Mouse (Mus musculus) liver, embryonic 12.5 days (tissue): Measurements from ENCODE around the gene Urod. TPM values are rescaled to one million over a fixed set of nuclear protein-coding genes. Genes with fewer than 3 reads are reported as not detected.

ENCODE experiments used
- ATAC-seq: fragments of 200-750 bp; cut with Nextera tagmentation; 2 replicates; pipeline ENCODE4 v1.8.0; 2017; ENCODE audit warnings: moderate number of reproducible peaks, mild to moderate bottlenecking, moderate library complexity
- H3K27ac ChIP-seq: fragments of 300-500 bp; sonication (generic); 2 replicates; pipeline ENCODE4 v1.5.1; 2016; ENCODE audit warnings: mild to moderate bottlenecking
- H3K27me3 ChIP-seq: fragments of 300-500 bp; sonication (generic); replicated peaks from 2 replicates; pipeline ENCODE4 v1.6.1; 2016; ENCODE audit warnings: mild to moderate bottlenecking, moderate library complexity
- H3K36me3 ChIP-seq: fragments of 300-500 bp; sonication (generic); 2 replicates; pipeline ENCODE4 v1.6.1; 2016; ENCODE audit warnings: mild to moderate bottlenecking, moderate library complexity
- H3K4me1 ChIP-seq: fragments of 300-500 bp; sonication (generic); 2 replicates; pipeline ENCODE4 v1.6.1; 2016
- H3K4me2 ChIP-seq: fragments of 300-500 bp; sonication (generic); 2 replicates; pipeline ENCODE4 v1.6.1; 2016; ENCODE audit warnings: mild to moderate bottlenecking, moderate library complexity
- H3K4me3 ChIP-seq: fragments of 300-500 bp; sonication (generic); 2 replicates; pipeline ENCODE4 v1.5.1; 2016; ENCODE audit warnings: mild to moderate bottlenecking, moderate library complexity
- H3K9ac ChIP-seq: fragments of 300-500 bp; sonication (generic); 2 replicates; pipeline ENCODE4 v1.6.1; 2016; ENCODE audit warnings: mild to moderate bottlenecking, moderate library complexity
- H3K9me3 ChIP-seq: fragments of 300-500 bp; sonication (generic); replicated peaks from 2 replicates; pipeline ENCODE4 v1.6.1; 2016; ENCODE audit warnings: mild to moderate bottlenecking, moderate library complexity
- WGBS: fragments of 180-500 bp; shearing (Covaris S2); methylation state at CpG from one replicate; pipeline ENCODE4 v1.1.7; 2016; ENCODE audit not compliant: insufficient replicate concordance; 5-methylcytosine and 5-hydroxymethylcytosine counted together
- polyA plus RNA-seq: library from polyadenylated mRNA; unstranded; fragments of >200 nt; fragmentation: Nextera tagmentation; extraction: Ambion mirVana; gene quantifications from 2 replicates; pipeline ENCODE4 v1.2.1, GENCODE M21; 2016

Urod gene
- polyA plus RNA-seq, 1 experiment from 2014 or later: 547 TPM

DNA sequence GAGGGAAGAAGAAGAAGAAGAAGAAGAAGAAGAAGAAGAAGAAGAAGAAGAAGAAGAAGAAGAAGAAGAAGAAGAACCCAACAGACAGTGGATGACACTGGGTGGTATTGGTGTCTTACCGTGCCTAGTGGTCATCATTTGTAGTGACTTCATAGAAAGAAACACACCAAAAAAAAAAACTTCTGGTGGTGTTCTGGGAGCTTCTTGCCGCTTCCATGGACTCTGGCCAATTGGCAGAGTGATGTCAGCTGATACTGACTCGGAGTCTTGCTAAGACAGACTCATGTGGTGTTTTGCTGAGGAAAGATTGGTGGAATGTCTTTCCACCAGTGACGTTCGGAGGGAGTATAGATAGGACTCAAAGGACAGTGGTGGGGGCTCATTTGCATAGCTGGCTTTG lies 16.0 kb upstream of the Urod start:
- no peak overlapping the region for H3K27ac ChIP-seq
- WGBS: 83% methylated on average over 5 of the region's 5 CpGs

GRCm38 (mm10) chr4:117007058-117007457 lies 12.8 kb upstream of the Urod start:
- H3K9ac ChIP-seq: no peak overlapping the region
- ATAC-seq: no peak
- peaks cover 15% of the 10 kb centered on the region for H3K4me1 ChIP-seq
- H3K36me3 ChIP-seq: peaks cover 28% of the 10 kb centered on the region
- H3K4me2 ChIP-seq: no peak overlapping the region
- H3K9me3 ChIP-seq: no peaks in the 10 kb centered on the region
- H3K27ac ChIP-seq: no peak overlapping the region
- WGBS: 73% methylated on average over 3 of the region's 3 CpGs
- H3K27me3 ChIP-seq: peaks cover 17% of the 10 kb centered on the region; the same call in 1 of the 2 replicates
- H3K4me3 ChIP-seq: no peak overlapping the region

More for the DNA sequence above, 16.0 kb upstream of the Urod start:
- no peak overlapping the region for H3K9ac ChIP-seq
- no peaks in the 10 kb centered on the region for H3K36me3 ChIP-seq
- H3K4me1 ChIP-seq: peaks cover 6% of the 10 kb centered on the region; the same call in 1 of the 2 replicates
- no peaks in the 10 kb centered on the region for H3K9me3 ChIP-seq
- ATAC-seq: no peak
- no peak overlapping the region for H3K4me2 ChIP-seq
- H3K4me3 ChIP-seq: no peak overlapping the region
- peaks cover 17% of the 10 kb centered on the region; the same call in 1 of the 2 replicates for H3K27me3 ChIP-seq

- Histone ChIP-seq H3K4me3 (no peak overlapping the region), H3K9me3 (no peaks in the 10 kb centered on the region), H3K36me3 (peaks cover 38% of the 10 kb centered on the region), H3K4me2 (no peak overlapping the region), H3K9ac (no peak overlapping the region), H3K4me1 (peaks cover 15% of the 10 kb centered on the region), H3K27ac (no peak overlapping the region), H3K27me3 (peaks cover 17% of the 10 kb centered on the region; the same call in 1 of the 2 replicates)
- ATAC-seq: no peak
- WGBS: 68% methylated on average over 7 of the region's 7 CpGs
Measured at GRCm38 (mm10) chr4:117005611-117006400, 11.6 kb upstream of the Urod start.

DNA sequence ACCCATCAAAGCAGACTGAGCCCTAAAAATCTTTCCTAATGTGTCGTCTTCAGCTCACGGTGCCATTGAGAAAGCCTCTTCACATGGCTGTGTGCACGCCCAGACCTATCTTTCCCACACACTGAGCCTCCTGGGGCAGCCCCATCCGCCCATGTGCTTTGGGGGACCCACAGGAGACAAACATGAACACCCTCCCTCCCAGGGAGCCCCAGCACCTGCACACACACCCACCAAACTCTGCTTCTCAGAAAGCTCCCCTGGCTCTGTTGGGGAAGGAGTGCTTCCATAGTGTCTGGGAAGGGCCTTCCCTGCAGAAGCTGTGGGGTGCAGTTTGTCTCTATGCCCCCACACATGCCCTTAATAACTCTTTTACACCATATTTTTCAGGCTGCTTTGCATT lies 10.4 kb upstream of the Urod start:
- Histone ChIP-seq H3K4me2 (no peak overlapping the region), H3K36me3 (peaks cover 49% of the 10 kb centered on the region), H3K4me3 (no peak overlapping the region), H3K27me3 (peaks cover 17% of the 10 kb centered on the region; the same call in 1 of the 2 replicates), H3K9ac (no peak overlapping the region), H3K27ac (no peak overlapping the region), H3K4me1 (peaks cover 15% of the 10 kb centered on the region), H3K9me3 (no peaks in the 10 kb centered on the region)
- WGBS: 76% methylated on average over 4 of the region's 4 CpGs
- no peak for ATAC-seq

DNA sequence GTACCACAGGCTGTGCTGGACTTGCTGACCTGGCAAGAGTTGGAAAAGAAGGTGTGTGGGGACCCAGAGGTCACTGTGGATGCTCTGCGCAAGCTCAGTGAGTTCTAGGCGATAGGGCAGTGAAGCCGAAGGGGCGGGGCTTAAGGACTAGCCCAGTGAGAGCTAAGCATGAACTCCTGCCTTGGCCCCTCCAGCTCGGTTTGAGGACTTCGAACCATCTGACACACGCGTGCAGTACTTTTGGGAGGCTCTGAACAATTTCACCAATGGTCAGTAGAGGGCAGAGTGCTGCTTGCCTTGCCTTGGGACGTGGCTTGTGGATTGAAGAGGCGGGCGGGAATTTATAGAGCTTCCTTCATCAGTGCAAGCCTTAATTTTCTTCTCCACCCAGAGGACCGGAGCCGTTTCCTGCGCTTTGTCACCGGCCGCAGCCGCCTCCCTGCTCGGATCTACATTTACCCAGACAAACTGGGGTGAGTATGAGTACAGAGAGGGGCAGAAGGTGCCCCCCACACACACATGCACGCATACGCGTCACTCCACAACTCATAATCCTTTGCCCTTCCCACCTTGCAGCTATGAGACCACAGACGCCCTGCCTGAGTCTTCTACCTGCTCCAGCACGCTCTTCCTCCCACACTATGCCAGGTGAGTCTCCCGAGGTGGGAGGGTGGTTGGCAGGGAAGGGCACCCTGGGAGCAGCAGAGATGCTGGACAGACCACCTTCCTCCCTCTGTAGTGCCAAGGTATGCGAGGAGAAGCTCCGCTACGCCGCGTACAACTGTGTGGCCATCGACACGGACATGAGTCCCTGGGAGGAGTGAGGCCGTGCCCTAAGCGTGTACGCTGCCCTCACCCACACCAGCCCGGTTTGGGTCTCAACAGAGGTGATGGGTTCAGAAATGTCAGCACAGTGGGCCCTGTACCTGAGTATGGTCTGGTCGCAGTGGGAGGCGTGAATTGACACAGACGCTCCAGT lies 8.6 kb upstream of the Urod start:
- no peak overlapping the region for H3K9ac ChIP-seq
- no peak overlapping the region for H3K4me2 ChIP-seq
- H3K4me1 ChIP-seq: peaks cover 15% of the 10 kb centered on the region
- H3K36me3 ChIP-seq: peaks cover 67% of the 10 kb centered on the region
- no peak overlapping the region for H3K27ac ChIP-seq
- ATAC-seq: peak; percentile 64
- no peaks in the 10 kb centered on the region for H3K9me3 ChIP-seq
- no peak overlapping the region for H3K4me3 ChIP-seq
- H3K27me3 ChIP-seq: peaks cover 9% of the 10 kb centered on the region; the same call in 1 of the 2 replicates
- 62% methylated on average over 38 of the region's 38 CpGs for WGBS

GRCm38 (mm10) chr4:117001957-117002356 lies 7.7 kb upstream of the Urod start:
- peaks cover under 1% of the 10 kb centered on the region; the same call in 1 of the 2 replicates for H3K27me3 ChIP-seq
- H3K27ac ChIP-seq: no peak overlapping the region
- no peak overlapping the region for H3K4me2 ChIP-seq
- no peak overlapping the region for H3K9ac ChIP-seq
- ATAC-seq: no peak
- H3K4me1 ChIP-seq: peaks cover 15% of the 10 kb centered on the region
- H3K9me3 ChIP-seq: no peaks in the 10 kb centered on the region
- 85% methylated on average over 16 of the region's 16 CpGs for WGBS
- no peak overlapping the region for H3K4me3 ChIP-seq
- H3K36me3 ChIP-seq: peaks cover 70% of the 10 kb centered on the region

- no peak for ATAC-seq
- no peak overlapping the region for H3K9ac ChIP-seq
- no peak overlapping the region for H3K27ac ChIP-seq
- no peaks in the 10 kb centered on the region for H3K27me3 ChIP-seq
- WGBS: 89% methylated on average over 17 of the region's 17 CpGs
- peaks cover 70% of the 10 kb centered on the region for H3K36me3 ChIP-seq
- H3K4me3 ChIP-seq: no peak overlapping the region
- H3K4me2 ChIP-seq: no peak overlapping the region
- no peaks in the 10 kb centered on the region for H3K9me3 ChIP-seq
- peaks cover 24% of the 10 kb centered on the region for H3K4me1 ChIP-seq
Measured at GRCm38 (mm10) chr4:116999513-117000154, 5.4 kb upstream of the Urod start.

- peak overlapping the region; percentile 90 for H3K27ac ChIP-seq
- H3K4me1 ChIP-seq: peaks cover 43% of the 10 kb centered on the region
- H3K9ac ChIP-seq: peak overlapping the region; percentile 92
- H3K36me3 ChIP-seq: peaks cover 61% of the 10 kb centered on the region
- H3K9me3 ChIP-seq: no peaks in the 10 kb centered on the region
- H3K27me3 ChIP-seq: no peaks in the 10 kb centered on the region
- peak overlapping the region; percentile 97 for H3K4me3 ChIP-seq
- ATAC-seq: no peak
- peak overlapping the region; percentile 82 for H3K4me2 ChIP-seq
- 1% methylated on average over 16 of the region's 16 CpGs for WGBS
Measured at GRCm38 (mm10) chr4:116995798-116996135, 1.6 kb upstream of the Urod start.

DNA sequence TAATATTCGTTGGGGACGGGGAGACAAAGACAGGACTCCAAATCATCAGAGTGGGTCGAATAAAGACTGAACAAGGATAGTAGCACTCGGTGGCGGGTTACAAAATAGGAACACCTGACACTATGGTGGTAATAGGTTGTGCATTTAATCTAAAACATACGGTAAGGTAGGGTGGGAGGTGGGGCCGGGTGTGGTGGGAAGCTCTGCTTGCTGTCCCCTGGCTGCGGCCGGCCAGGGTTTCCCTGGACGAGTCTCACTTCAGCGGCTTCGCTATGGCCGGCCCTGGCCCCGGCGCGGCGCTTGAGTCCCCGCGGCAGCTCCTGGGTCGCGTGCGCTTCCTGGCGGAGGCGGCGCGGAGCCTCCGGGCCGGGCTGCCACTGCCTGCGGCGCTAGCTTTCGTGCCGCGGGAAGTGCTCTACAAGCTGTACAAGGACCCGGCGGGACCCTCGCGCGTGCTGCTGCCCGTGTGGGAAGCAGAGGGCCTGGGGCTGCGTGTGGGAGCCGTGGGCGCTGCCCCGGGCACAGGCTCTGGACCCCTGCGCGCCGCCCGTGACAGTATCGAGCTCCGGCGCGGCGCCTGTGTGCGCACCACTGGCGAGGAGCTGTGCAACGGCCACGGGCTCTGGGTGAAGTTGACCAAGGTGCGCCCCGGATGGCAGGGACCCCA lies 1.1 kb upstream of the Urod start, which contains the start of gene Hectd3:
Gene Hectd3, plus strand, starts transcription at position 187 of the 667 bp plus-strand sequence.
- under 1% methylated on average over 55 of the region's 58 CpGs for WGBS
- H3K4me2 ChIP-seq: peak within 1 kb of the TSS; percentile 84
- H3K27ac ChIP-seq: peak within 1 kb of the TSS; percentile 99
- H3K9me3 ChIP-seq: no peaks in the 10 kb centered on the region
- ATAC-seq: peak; percentile 66
- H3K4me1 ChIP-seq: peaks cover 48% of the 10 kb centered on the region
- H3K4me3 ChIP-seq: peak within 1 kb of the TSS; percentile 97
- H3K36me3 ChIP-seq: peaks cover 61% of the 10 kb centered on the region
- H3K27me3 ChIP-seq: no peaks in the 10 kb centered on the region
- peak within 1 kb of the TSS; percentile 92 for H3K9ac ChIP-seq

DNA sequence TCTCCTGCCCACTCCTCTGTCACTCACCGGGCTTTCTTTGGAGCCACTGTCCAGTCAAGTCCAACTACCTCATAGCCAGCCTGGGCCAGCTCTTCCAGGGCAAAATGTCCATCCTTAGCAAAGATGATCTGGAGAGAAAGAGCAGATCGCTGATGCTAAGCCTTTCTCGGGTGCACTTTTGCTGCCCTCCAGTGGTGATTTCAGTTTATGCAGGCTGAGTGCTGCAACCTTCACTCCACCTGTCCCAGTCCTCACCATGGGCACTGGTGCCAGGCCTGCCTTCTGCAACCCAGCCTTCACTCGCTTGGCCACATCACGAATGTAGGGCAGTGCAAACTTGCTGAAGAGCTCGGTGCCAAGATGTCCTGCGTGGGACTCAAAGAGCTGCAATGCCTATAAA lies 2.8 kb downstream of the Urod start:
- Histone ChIP-seq H3K9me3 (no peaks in the 10 kb centered on the region), H3K36me3 (peaks cover 55% of the 10 kb centered on the region), H3K9ac (peak overlapping the region; percentile 92; the same call in 1 of the 2 replicates), H3K4me3 (peak overlapping the region; percentile 97), H3K27me3 (no peaks in the 10 kb centered on the region), H3K27ac (peak overlapping the region; percentile 99; the same call in 1 of the 2 replicates), H3K4me2 (peak overlapping the region; percentile 84), H3K4me1 (peaks cover 44% of the 10 kb centered on the region)
- 18% methylated on average over 7 of the region's 7 CpGs for WGBS
- no peak for ATAC-seq

GRCm38 (mm10) chr4:116989731-116990130 lies 4.5 kb downstream of the Urod start:
- Histone ChIP-seq H3K36me3 (peaks cover 55% of the 10 kb centered on the region), H3K9me3 (no peaks in the 10 kb centered on the region)
- WGBS: 81% methylated on average over 6 of the region's 6 CpGs

More at GRCm38 (mm10) chr4:116989731-116990130, 4.5 kb downstream of the Urod start:
- Histone ChIP-seq H3K27ac (no peak overlapping the region), H3K4me2 (no peak overlapping the region), H3K4me1 (peaks cover 42% of the 10 kb centered on the region), H3K4me3 (no peak overlapping the region), H3K27me3 (no peaks in the 10 kb centered on the region), H3K9ac (no peak overlapping the region)
- ATAC-seq: no peak
